Mouse (Mus musculus) layer of hippocampus, adult 6 months (tissue): ENCODE results near the gene Crnn. TPM values are rescaled to one million over a fixed set of nuclear protein-coding genes. Genes with fewer than 3 reads are reported as not detected.

Experiments
- long read RNA-seq, 2 experiments: library from polyadenylated mRNA; unstranded; transcript quantifications; one replicate each; pipeline ENCODE4 v2.0.0; 2019 to 2020
- polyA plus RNA-seq: library from polyadenylated mRNA; unstranded; fragments of <200 nt; fragmentation: Nextera tagmentation; gene quantifications from 2 replicates; pipeline ENCODE4 v1.2.3, GENCODE M21; 2021

Crnn gene
- polyA plus RNA-seq = not detected in 2 replicates
- long read RNA-seq, experiment 1 = 0 reads
- long read RNA-seq, experiment 2 = 0 reads

GRCm38 (mm10) chr3:93144510-93145051 is at the start of gene Crnn:
Crnn (plus strand) TSS chr3:93144787.

GRCm38 (mm10) chr3:93196978-93197377 is 52.4 kb downstream of the Crnn start, which contains the start of gene Flg2:
Flg2 (plus strand) TSS chr3:93197278.

Other genes with a start within 250 kb of the Crnn start
- gene Lce3a, start 218.6 kb upstream of the Crnn start, polyA plus RNA-seq = not detected in 2 replicates
- gene Lce3b, start 211.8 kb upstream of the Crnn start, polyA plus RNA-seq = not detected in 2 replicates
- gene Lce3c, start 200.3 kb upstream of the Crnn start, polyA plus RNA-seq = not detected in 2 replicates
- not detected in 2 replicates for gene Lce3d, start 187.4 kb upstream of the Crnn start, polyA plus RNA-seq
- not detected in 2 replicates for gene Lce3e, start 177.7 kb upstream of the Crnn start, polyA plus RNA-seq
- not detected in 2 replicates for gene Lce3f, start 152.6 kb upstream of the Crnn start, polyA plus RNA-seq
- gene Crct1, start 129.1 kb upstream of the Crnn start, polyA plus RNA-seq = not detected in 2 replicates
- not detected in 2 replicates for gene Lce1m, start 125.7 kb upstream of the Crnn start, polyA plus RNA-seq
- gene Gm4858, start 76.0 kb upstream of the Crnn start, polyA plus RNA-seq = not detected in 2 replicates
- gene Flg2, start 52.5 kb downstream of the Crnn start, polyA plus RNA-seq = not detected in 2 replicates
- gene Flg, start 128.7 kb downstream of the Crnn start, polyA plus RNA-seq = not detected in 2 replicates
- not detected in 2 replicates for gene Hrnr, start 175.0 kb downstream of the Crnn start, polyA plus RNA-seq
- gene Rptn, start 248.9 kb downstream of the Crnn start, polyA plus RNA-seq = not detected in 2 replicates